Mouse (Mus musculus) c-Kit-positive CD71-negative TER-119-negative erythroid progenitor cells, embryonic 14.5 days (primary cell): ENCODE data around the gene Traf3.

Experiments
- DNase-seq: peaks from one replicate; pipeline ENCODE4 v3.0.0-alpha.2; 2013; ENCODE audit warnings: low read depth

Gene Traf3

DNA sequence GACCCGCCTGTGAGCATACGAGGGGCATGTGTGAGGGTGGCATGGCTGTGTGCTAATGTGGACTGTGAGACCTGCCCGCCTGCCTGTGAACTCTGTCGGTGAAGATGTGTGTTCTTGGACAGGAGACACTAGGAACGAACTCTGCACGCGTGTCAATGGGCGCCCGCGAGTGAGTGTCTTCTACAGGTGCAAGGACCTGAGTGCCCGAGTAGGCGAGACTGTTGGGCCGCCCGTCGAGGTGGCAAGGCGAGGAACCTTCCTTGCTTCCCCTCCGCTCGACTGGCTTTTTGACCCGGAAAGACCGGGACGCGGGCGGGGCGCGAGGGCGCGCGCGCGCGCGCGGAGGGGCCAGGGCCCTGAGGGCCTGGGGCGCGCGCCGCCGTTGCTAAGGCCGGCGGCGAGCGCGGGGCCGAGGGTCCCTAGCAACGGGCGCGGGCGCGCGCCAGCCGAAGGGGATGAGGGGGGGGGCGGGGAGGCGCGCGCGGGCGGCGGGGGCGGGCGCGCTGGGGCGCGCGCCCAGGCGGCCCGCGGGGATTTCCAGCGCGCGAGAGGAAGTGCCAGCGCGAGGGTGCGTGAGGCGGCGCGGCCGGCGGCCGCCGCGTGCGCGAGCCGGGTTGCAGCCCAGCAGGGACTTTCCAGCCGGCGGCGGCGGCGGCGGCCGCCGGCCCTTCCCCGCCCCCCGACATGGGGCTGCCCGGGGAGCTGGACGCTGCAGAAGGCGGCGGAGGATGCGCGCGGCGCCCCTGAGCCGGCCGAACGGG lies at the start of gene Traf3:
Gene Traf3 (plus strand): TSS at position 540 of the 761 bp plus-strand sequence.
- DNase-seq = peak; percentile 53

DNA sequence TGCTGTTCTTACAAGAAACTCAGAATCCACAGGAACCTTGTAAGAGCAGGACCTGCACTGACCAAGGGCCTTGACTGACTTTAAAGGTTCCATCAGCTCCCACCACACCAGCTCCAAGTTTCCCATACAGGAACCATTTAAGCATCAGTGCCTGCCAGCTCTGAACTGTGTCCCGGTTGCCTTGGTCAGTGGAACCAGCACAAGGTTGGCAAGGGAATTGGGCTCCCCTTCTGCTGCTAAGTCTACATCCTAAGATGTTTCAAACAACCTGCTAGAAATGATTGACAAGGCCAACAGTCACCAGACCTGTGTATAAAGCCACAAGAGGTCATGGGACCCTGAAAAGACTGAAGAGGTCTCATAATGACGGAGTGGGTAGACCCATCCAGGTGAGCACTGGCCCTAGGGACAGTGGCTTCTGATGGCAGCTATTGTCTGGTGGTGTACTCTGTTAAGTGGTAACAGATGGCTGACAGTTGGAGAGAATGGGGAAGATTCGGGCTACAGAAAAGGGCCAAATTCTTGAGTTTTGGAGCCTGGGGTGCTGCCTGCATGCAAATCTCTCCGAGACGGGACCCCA lies 46.6 kb upstream of the Traf3 start:
- DNase-seq = no peak

DNA sequence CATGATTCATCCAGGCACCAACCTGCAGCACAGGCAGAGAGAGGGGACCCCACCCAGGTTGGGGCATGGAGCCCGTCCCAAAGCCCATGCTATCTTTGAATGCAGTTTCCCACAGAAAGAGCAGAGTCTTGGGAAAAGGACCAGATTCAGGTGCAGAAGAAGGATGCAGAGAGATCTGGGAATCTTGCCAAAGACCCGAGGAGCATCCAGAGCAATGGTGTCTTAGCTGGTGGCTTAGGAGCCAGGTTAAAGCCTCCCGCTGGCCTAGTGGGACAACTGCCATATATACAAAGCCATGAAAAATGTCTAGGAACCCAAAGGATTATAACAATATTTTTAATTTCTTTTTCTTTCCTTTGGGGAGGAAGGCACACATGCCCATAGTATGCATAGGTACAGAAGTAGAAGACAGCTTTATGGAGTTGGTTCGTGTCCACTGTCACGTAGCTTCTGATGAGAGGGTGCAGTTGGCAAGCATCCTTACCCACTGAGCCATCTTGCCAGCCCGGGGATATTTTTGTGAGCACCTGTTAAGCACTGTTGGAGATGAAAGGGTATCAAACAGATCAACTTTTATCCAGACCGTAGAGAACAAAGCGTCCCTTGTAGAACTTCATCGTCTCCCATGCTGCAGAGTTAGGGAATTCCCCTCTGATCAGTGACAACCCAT lies 45.1 kb upstream of the Traf3 start:
- no peak for DNase-seq

DNA sequence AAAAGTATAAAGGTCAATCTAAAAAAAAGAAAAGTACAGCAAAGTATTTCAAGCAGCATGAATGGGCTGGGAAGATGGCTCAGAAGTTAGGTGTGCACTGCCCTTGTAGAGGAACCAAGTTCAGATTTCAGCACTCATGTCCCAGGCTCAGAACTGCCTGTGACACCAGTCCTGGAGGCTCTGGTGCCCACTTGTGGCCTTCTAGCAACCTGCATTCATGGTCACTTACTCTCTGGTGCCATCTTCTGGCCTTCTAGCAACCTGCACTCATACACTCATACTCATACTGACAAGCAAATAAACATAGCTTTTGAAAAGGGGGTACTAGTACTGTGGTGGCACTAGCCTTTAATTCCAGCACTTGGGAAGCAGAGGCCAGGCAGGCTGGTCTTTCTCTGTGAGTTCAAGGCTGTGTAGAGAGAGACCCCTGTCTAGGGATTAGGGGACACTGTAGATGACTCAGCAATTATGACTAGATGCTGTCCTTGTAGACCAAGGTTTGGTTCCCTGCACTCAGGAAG lies 43.8 kb upstream of the Traf3 start:
- peak; percentile 32 for DNase-seq

DNA sequence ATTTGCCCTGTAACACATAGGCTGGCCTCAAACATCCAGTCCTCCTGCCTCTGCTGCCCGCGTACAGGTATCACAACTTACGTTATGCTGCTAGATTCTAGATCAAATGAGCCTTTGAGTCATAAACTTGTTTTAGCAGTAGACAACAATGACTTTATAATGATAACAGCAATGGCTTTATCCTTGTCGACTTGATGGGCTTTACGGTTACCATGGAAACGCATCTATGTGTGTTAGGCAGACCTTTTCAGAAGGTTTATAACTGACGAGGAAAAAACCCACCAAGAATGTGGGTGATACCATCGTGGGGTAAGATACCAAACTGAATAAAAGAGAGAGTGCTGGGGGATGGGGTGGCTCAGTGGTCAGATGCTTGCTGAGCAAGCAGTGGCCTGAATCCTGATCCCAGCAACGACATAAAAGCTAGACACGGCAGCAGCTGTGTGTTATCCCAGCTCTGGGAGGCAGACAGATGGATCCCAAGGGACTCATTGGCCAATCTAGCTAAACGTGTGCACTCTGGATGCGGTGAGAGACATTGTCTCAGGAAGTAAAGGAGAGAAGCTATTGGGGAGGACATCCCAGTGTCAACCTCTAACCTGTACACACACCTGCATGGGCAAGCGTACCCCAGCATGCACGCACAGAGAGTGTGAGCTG lies 41.4 kb upstream of the Traf3 start:
- no peak for DNase-seq

DNA sequence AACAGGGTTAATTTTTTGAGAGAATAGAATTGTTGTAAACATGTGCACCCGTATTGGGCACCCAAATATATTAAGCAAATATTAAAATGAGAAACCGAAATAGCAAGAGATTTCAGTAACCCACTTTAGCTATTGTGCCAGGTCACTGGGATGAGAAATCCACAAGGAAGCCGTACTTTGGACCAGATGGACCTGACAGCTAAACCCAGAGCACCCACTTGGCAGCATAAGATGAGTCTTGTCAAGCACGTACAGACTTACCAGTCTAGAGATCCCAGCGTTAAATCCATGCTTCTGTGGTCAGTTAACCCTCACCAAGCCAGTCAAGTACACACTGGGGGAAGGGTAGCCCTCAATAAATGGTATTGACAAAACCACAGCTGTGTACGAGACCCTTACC lies 40.5 kb upstream of the Traf3 start:
- no peak for DNase-seq

DNA sequence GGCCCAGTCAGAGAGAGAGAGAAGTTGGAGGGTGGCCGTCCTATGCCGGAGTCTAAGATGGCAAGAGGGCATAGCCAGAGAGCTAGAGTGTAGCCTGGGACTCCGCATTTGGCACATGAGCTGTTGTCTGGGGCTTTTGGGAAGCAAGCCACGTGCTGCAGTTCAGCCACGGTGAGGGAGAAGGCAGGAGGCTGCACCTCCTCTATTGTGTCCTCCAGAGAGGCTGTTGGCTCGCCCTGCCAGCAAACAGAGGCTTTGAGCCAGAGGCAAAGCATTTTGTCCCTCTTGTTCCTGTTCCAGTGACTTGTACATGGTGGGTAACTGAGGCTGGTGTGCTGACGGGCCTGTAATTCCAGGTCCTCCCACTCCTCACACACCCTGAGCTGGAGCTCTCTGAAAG lies 32.0 kb upstream of the Traf3 start:
- no peak for DNase-seq

DNA sequence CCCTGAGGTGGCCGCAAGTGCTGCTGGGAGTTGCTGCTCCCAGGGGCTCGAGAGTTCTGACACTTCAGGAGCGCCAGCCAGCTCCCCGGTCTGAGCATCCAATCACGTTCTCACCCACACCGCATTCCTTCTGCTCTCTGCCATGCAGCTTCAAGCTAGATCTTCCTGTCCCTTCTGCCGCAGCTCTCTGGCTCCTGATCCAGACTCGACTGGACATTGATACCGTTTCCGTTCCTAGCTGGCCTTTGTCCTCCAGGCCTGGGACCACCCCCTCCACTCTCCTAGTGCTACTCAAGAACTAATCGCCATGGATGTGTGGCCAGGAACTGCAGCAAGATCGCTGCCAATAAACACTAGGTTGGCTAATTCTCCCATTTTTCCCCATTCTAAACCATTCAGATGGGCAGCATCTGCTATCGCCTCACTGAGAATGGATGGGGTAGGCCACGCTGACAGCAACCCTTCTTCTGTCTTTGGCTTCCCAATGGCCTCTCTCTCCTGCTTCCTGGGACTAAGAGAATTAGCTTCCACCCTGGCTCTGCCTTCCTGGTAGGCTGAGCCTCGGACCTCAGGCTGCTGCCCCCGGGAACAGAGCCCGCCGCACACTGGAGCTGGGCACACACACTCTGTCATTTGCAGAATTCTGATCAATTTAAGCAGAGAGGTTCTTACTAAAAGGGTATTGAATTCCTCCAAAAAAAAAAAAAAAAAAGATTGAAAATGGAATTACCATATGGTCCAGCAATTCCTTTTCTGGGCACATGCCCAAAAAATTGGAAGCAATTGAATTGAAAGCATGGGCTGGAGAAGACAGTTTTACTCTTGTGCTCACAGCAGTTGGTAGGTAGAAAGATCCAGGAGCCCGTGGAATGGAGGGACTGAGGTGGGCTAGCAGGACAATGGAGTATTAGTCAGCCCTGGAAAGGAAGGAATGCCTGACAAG lies 31.1 kb upstream of the Traf3 start:
- DNase-seq = no peak

DNA sequence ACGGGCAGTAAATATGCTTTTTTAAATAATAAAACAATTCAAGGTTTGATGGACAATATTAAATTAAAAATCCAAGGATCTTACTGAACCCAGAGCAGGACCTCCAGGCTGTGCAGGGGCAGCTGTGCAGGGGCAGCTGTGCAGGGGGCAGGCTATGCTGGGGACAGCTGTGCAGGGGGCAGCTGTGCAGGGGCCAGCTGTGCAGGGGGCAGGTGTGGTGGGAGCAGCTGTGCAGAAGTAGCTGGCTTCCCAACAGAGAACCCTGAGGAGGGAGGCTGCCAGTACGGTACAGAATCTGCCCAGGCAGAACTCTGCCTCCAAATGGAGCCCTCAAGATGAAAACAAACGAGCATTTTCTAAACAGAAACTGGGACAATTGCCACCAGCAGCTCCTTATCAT lies 30.2 kb upstream of the Traf3 start:
- no peak for DNase-seq

DNA sequence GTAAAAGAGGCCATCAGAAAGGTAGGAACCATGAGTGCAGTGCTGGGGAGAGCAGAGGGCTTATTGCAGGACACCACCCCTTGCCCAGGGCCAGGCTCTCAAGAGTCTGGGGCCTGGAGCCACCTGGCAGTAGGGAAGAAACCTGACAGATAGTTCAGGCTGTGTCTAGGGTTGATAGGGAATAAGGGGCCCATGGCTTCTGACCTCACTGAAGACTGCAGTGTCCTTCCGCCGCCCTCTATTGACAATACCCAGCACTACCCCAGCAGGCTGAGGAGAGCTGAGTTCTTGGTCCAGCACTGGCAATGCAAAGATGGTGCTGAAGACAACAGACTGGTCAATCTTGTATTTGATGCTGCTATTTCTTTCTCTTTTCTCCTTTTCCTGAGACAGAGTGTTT lies 29.1 kb upstream of the Traf3 start:
- DNase-seq = no peak

DNA sequence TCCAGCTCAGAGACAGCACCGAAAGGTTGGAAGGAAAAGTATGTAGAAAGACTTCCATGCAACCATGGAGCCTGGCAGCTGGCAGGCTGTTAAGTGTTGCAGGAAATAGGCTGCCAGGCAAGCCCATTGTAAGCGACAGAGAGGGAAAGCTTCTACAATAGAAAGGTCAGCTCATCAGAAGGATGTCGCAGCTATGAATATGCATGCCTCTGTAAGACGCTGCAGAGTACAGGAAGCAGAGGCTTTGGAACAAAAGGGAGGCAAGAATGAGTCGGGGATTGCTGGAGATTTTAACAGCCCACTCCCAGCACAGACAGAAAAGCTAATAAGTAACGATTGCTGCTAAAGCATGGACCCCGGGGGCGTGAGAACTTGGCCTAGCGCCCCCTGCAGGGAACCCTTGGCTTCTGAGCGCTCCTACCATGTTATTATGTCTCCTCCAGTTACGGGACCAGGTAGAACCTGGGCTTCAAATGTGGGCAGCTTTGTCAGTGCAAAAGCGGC lies 23.1 kb upstream of the Traf3 start:
- no peak for DNase-seq

DNA sequence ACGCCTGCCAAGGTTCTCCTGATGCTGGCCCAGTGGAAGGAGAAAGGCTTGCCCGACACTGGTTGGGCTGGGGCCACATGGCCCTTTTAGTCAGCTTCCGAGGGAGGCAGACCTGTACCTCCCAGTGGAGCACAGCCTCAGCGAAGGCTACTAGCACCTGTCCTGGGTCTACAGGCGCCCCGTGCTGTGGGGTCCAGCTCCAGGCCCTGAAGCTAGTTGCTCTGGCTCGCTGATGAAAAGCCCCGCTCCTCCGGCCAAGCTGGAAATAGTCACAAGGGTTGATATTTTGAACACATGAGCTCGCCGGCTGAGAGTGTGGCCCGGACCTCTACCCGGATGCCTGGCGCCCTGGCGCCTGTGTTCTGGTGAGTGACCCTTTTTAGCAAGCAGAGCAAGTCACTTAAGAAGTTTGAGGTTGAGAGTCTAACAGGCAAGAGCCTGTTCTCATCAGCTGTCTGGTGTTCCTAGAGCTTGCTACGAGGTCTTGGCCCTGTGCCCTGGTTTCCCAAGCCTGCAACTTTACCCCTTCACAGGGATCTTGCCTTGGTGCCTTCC lies 22.6 kb upstream of the Traf3 start:
- DNase-seq = no peak

DNA sequence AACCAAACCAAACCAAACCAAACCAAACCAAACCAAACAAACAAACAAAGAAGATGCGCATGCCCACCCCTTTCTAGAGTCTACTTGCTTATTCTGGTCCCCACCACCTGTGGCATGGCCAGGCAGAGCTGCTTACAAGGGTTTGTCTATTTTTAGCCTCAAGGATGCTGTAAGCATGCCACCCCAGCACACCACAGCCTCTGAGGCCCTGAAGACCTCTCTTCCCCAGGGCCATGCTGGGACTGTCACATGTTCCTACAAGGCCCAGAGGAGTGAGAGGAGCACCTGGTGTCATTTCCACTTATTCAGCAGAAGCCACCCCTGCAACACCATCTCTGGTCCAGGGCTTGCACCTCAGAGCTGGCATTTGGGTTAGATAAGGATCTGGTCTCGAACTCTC lies 21.6 kb upstream of the Traf3 start:
- no peak for DNase-seq

DNA sequence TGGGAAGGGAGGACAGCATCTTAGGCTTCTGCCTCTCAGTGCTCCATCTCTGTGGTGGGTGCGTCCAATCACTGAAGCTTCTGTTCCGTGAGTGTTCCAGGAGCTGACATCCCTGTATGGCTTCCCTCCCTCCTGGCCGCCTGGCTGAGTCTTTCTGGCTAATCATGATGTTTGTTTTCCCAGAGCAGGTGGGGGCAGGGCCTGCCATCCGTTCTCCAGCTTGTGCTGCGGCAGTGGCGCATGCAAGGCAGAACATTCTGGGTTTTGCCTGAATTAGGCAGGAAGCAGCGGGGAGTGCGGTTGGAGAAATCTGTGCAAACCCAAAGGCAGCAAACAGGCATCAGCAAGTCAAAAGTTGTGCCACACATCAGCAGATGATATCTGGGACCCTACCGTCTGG lies 20.9 kb upstream of the Traf3 start:
- no peak for DNase-seq

DNA sequence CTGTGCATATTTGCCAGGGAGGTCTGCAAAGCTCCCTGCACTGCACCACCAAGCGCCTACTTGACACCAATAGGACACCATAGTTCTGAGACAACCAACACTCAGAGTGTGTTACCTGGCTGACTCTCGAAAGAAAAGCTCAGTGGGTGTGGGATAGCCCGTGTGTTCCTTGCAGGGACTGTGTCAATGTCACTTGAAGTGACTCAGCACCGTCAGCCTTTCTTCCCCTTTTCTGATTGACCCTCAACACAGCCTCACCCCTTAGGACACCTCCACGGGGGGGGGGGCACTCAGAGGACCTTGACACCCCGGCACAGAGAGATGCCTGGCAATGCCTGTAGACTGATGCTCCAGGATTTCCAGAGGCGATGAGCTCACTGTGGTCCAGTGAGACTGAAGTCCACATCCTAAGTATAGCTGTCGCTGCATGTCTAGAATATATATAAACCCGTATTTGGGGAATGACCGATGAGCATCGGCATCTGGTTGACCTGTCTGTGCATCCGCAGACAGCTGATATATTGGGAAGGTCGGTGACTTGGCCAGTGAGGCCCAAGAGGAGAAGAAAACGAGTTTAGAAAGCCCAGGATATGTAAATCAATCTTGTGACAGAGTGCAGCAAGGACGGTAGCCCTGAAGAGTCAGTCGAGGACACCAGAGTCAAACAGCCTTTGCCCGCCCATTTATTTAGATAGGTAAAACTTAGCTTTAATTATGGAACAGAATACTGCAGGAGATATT lies 16.5 kb upstream of the Traf3 start:
- no peak for DNase-seq

DNA sequence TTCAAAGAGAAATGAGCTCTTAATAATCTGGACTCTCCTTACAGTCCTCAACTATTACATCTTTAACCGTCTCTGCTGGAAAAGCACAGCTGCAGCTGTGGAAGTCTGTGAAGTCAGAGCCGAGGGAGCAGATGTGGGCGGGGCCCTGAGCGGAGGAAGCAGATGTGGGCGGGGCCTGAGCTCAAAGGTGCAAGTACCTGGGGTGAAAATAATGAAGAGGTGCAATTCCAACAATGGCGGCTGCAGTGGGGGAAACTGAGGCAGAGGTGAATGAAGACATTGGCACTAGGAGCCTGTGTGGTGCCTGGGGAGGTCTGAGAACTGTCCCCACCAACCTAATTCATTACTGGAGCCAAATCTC lies 16.0 kb upstream of the Traf3 start:
- DNase-seq = no peak

DNA sequence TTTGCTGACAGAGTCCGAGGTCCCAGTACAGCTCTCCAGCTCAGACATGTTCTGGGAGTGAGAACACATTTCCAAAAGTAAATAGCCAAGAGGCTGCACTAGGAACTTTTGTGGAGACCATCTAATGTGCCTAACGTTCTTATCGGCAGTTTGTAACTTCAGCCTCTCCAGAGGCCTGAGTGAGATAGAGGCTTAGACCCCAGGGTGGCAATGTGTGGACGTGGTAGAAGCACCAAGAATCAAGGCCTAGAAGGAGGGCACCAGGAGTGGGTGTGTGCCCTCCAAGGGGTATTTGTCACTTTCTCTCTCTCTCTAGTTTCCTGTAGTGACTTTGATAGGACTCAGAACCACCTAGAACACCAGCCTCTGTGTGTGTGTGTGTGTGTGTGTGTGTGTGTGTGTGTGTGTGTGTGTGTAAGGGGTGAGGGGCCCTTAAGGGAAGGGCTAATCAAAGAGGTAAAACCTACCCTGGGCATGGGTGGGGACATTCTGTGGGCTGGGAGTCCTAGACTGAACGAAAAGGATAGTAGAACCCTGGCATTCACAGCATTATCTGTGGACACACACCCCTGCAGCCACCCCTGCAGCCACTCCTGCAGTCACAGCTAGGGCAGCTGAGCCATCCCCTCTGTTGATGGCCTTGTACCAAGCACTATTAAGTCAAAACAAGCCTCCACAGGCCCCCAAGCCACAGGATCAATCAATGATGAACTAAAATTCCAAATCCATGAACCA lies 14.6 kb upstream of the Traf3 start:
- no peak for DNase-seq

DNA sequence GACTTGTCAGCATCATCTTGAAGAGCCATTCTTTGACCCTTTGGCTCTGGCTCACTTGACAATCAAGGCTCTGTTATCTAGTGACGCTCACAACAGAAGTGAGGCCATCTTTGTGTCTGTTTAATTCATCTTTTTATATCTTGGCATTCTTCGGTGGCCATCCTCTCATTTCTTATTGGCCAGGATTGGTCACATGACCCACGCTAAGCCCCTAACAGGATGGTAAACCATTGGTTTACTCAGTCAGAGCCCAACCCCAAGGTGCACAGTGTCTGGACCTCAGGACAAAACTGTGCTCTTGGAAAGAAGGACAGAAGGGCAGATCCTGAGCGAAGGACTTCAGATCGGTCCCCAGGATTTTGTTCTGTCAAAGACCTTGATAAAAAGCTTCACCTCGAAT lies 13.6 kb upstream of the Traf3 start:
- no peak for DNase-seq

DNA sequence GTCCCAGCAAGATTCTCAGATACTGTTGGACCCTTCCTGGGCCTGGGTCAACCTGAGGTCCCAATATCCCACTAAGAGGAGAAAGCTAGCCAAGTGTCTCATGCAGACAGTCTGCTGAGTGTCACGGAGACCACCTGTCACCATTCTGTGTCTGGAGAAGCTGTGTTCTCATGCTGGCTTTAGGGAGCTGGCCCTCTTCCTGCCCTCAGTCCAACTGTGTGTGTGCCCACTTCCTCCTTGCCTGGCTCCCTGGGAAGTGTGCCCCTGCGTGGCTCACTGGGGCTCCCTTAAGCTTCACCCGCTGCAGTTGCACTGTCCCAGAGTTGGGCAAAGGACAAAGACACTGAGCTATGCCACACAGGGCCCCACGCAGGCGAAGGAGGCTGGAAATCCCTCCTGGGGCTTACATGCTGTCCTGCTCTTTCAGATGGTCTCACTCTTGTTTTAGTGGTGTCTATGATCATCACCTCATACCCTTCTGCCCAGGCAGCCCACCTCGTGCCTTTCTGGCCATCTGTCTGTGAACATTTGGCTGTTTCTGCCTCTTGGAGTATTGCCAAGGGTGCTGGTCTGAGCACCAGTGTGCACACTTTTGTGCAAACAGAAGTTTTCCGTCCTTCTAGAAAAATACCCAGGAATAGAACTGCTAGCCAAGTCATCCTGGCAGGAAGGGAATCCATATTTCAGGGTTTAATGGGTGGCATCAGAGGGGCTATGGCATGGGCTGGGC lies 13.0 kb upstream of the Traf3 start:
- DNase-seq = no peak
